Mouse (Mus musculus): ENCODE measurements at regions not wholly inside any gene's neighbourhood (a gene's known extent, or its start where the extent isn't known, plus 50 kb on each side); places are given as distances from the start of the nearest gene placed in this dataset.

- Histone ChIP-seq H3K4me3 (ENCODE audit: low read depth, low read length) (no peak overlapping the region), H3K27ac (ENCODE audit: low read depth, low read length) (0 out of 2 replicates have a peak overlapping the region, but pooled peaks have one; percentile 35), H3K9me3 (ENCODE audit: control insufficient read depth) (no peaks in the 10 kb centered on the region), H3K36me3 (ENCODE audit: control insufficient read depth, insufficient read depth) (no peaks in the 10 kb centered on the region), H3K9ac (ENCODE audit: low read depth, low read length) (no peak overlapping the region), H3K4me2 (replicated peaks; ENCODE audit: low read depth) (no peak overlapping the region), H3K4me1 (replicated peaks; ENCODE audit: control insufficient read depth, insufficient read depth, low read length) (no peaks in the 10 kb centered on the region), H3K27me3 (replicated peaks; ENCODE audit: control insufficient read depth, insufficient read depth, low read length) (no peaks in the 10 kb centered on the region)
- no peak for TF ChIP-seq CTCF (IDR thresholded peaks at IDR 0.05; ENCODE audit: low read depth)
- no peak for ATAC-seq
- WGBS = 21% methylated on average over 7 of the region's 7 CpGs
These were observed 51.8 kb downstream of the Gm5426 start for GRCm38 (mm10) chr10:96188168-96188567.

- Histone ChIP-seq H3K27ac (ENCODE audit: low read depth, low read length) (no peak overlapping the region), H3K36me3 (ENCODE audit: control insufficient read depth, insufficient read depth) (no peaks in the 10 kb centered on the region), H3K9ac (ENCODE audit: low read depth, low read length) (no peak overlapping the region), H3K4me1 (replicated peaks; ENCODE audit: control insufficient read depth, insufficient read depth, low read length) (no peaks in the 10 kb centered on the region), H3K9me3 (ENCODE audit: control insufficient read depth) (no peaks in the 10 kb centered on the region), H3K4me3 (ENCODE audit: low read depth, low read length) (no peak overlapping the region), H3K27me3 (replicated peaks; ENCODE audit: control insufficient read depth, insufficient read depth, low read length) (no peaks in the 10 kb centered on the region), H3K4me2 (replicated peaks; ENCODE audit: low read depth) (no peak overlapping the region)
- WGBS = 65% methylated on average over 10 of the region's 10 CpGs
- no peak for TF ChIP-seq CTCF (IDR thresholded peaks at IDR 0.05; ENCODE audit: low read depth)
- no peak for ATAC-seq
These were observed 54.0 kb downstream of the Gm5426 start for GRCm38 (mm10) chr10:96190168-96190987.

GRCm38 (mm10) chr10:96200932-96201641 is 64.7 kb downstream of the Gm5426 start:
- Histone ChIP-seq H3K9me3 (ENCODE audit: control insufficient read depth) (no peaks in the 10 kb centered on the region), H3K27me3 (replicated peaks; ENCODE audit: control insufficient read depth, insufficient read depth, low read length) (no peaks in the 10 kb centered on the region), H3K9ac (ENCODE audit: low read depth, low read length) (no peak overlapping the region), H3K36me3 (ENCODE audit: control insufficient read depth, insufficient read depth) (no peaks in the 10 kb centered on the region), H3K4me2 (replicated peaks; ENCODE audit: low read depth) (peak overlapping the region; percentile 37; the same call in 1 of the 2 replicates), H3K4me1 (replicated peaks; ENCODE audit: control insufficient read depth, insufficient read depth, low read length) (no peaks in the 10 kb centered on the region), H3K27ac (ENCODE audit: low read depth, low read length) (no peak overlapping the region), H3K4me3 (ENCODE audit: low read depth, low read length) (no peak overlapping the region)
- WGBS = 43% methylated on average over 27 of the region's 27 CpGs
- no peak for TF ChIP-seq CTCF (IDR thresholded peaks at IDR 0.05; ENCODE audit: low read depth)
- ATAC-seq = no peak

GRCm38 (mm10) chr10:96201891-96202290 is 65.5 kb downstream of the Gm5426 start:
- no peak for TF ChIP-seq CTCF (IDR thresholded peaks at IDR 0.05; ENCODE audit: low read depth)
- no peak for ATAC-seq
- H3K4me2 ChIP-seq (replicated peaks; ENCODE audit: low read depth) = no peak overlapping the region
- WGBS = 71% methylated on average over 6 of the region's 6 CpGs
- H3K27me3 ChIP-seq (replicated peaks; ENCODE audit: control insufficient read depth, insufficient read depth, low read length) = no peaks in the 10 kb centered on the region
- H3K9me3 ChIP-seq (ENCODE audit: control insufficient read depth) = no peaks in the 10 kb centered on the region
- H3K9ac ChIP-seq (ENCODE audit: low read depth, low read length) = no peak overlapping the region
- H3K4me1 ChIP-seq (replicated peaks; ENCODE audit: control insufficient read depth, insufficient read depth, low read length) = no peaks in the 10 kb centered on the region
- H3K36me3 ChIP-seq (ENCODE audit: control insufficient read depth, insufficient read depth) = no peaks in the 10 kb centered on the region
- H3K4me3 ChIP-seq (ENCODE audit: low read depth, low read length) = no peak overlapping the region
- no peak overlapping the region for H3K27ac ChIP-seq (ENCODE audit: low read depth, low read length)

- Histone ChIP-seq H3K9ac (ENCODE audit: low read depth, low read length) (no peak overlapping the region), H3K4me3 (ENCODE audit: low read depth, low read length) (no peak overlapping the region), H3K27ac (ENCODE audit: low read depth, low read length) (no peak overlapping the region), H3K4me2 (replicated peaks; ENCODE audit: low read depth) (no peak overlapping the region), H3K36me3 (ENCODE audit: control insufficient read depth, insufficient read depth) (no peaks in the 10 kb centered on the region), H3K4me1 (replicated peaks; ENCODE audit: control insufficient read depth, insufficient read depth, low read length) (no peaks in the 10 kb centered on the region), H3K27me3 (replicated peaks; ENCODE audit: control insufficient read depth, insufficient read depth, low read length) (no peaks in the 10 kb centered on the region), H3K9me3 (ENCODE audit: control insufficient read depth) (no peaks in the 10 kb centered on the region)
- no peak for ATAC-seq
- TF ChIP-seq CTCF (IDR thresholded peaks at IDR 0.05; ENCODE audit: low read depth) = no peak
These were observed 66.5 kb downstream of the Gm5426 start for GRCm38 (mm10) chr10:96202871-96203270.

GRCm38 (mm10) chr10:96204198-96204597 is 67.8 kb downstream of the Gm5426 start:
- 91% methylated on average over 5 of the region's 5 CpGs for WGBS
- no peak for TF ChIP-seq CTCF (IDR thresholded peaks at IDR 0.05; ENCODE audit: low read depth)
- Histone ChIP-seq H3K4me2 (replicated peaks; ENCODE audit: low read depth) (no peak overlapping the region), H3K9me3 (ENCODE audit: control insufficient read depth) (no peaks in the 10 kb centered on the region), H3K27me3 (replicated peaks; ENCODE audit: control insufficient read depth, insufficient read depth, low read length) (no peaks in the 10 kb centered on the region), H3K9ac (ENCODE audit: low read depth, low read length) (no peak overlapping the region), H3K27ac (ENCODE audit: low read depth, low read length) (no peak overlapping the region), H3K4me1 (replicated peaks; ENCODE audit: control insufficient read depth, insufficient read depth, low read length) (no peaks in the 10 kb centered on the region), H3K4me3 (ENCODE audit: low read depth, low read length) (no peak overlapping the region), H3K36me3 (ENCODE audit: control insufficient read depth, insufficient read depth) (no peaks in the 10 kb centered on the region)
- ATAC-seq = no peak
